Mouse (Mus musculus) brain, adult 2 months (tissue): Measurements from ENCODE around the gene Oaf.

Experiments used
- DNase-seq: peaks from one replicate; pipeline ENCODE4 v3.0.0; 2011; ENCODE audit warnings: low read depth, low spot score

Oaf gene

DNA sequence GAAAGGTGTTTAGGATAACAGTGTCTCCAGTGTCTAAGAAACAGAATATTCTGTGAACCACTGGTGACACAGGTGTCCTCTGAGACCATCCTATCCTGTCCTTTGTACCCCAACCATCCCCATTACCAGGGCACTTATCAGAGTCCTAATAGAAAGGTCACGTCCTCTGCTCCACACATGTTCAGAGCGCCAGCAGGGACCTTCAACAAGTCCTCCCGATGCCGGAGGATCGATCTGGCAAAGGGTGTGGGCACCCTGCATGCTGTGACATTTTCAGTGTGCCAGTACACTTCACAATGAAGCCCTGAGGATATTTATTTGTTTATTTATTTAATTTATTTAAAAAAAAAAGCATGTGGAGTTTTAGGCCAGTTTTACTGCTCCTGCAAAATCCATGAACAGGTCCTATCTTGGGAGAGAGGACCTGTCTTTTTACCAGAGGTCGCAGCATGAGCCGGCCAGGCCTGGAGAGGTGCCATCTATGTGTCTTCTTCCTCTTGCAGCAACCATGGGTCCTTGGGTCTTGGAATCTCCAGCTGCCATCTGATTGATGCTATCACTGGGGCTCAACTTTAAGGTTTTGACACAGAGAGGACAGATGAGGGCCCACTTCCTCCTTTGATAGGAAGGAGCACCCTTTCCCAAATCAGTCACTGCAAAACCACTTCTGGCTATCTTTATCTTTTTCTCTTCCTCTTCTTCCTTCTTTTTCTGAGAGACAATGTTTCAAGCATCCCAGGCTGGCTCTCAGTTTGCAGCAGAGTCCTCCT is 6.3 kb upstream of the Oaf start:
- no peak for DNase-seq

DNA sequence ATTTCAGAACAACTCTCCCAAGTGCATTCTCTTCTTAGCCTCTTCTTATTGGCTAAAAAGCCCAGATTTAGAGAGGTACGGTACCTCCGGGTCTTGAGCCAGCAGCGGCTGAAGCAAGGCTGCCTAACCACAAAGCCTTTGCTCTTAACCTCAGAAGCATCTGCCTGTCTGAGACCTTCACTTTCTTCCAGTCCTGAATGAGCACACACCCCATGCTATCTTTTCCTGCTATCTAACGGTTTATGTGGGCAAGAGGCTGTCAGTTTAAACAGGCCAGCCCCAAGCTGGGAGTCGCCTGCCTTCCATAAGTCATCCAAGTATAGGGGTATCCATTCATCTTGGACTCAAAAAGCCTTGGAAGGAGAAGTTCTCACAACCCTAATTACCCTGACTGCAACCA is 2.7 kb upstream of the Oaf start:
- DNase-seq: no peak

DNA sequence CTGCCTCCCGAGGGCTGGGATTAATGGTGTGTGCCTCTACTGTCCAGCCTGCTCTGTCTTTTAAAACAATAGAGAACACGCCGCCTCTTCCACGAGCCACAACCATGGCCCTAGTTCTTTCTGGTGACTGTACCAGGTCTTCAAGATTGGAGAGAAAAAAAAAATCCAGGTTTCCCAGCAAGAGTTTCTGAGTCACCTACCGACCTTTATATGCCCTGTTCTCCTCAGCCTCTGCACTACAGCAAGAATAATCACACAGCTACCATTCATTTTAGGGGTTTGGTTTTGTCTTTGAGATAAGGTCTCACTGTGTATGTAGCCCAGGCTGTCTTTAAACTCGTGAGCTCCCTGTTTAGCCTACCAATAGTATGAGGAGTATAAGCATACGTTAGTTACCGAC is 2.3 kb upstream of the Oaf start:
- no peak for DNase-seq

- no peak for DNase-seq
These were observed 1.6 kb upstream of the Oaf start for GRCm38 (mm10) chr9:43241291-43241690.

DNA sequence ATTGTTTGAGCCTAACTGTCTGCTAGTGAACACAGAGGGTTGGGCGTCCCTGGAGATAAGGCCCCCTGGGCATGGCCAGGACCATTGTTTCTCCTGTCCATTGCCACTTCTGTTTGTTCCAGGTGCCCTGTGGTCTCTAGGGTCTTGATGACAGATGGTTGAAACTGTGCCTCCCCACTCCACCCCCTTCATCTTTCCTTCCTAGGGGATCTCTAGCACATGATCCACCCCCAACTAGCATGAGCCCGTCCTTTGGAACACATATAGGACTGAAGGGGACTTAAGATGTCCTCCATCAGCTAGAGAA is 836 bp upstream of the Oaf start:
- DNase-seq: no peak

GRCm38 (mm10) chr9:43238631-43239545 is 823 bp downstream of the Oaf start:
- no peak for DNase-seq

- DNase-seq: no peak
These were observed 1.5 kb downstream of the Oaf start for GRCm38 (mm10) chr9:43238167-43238566.

DNA sequence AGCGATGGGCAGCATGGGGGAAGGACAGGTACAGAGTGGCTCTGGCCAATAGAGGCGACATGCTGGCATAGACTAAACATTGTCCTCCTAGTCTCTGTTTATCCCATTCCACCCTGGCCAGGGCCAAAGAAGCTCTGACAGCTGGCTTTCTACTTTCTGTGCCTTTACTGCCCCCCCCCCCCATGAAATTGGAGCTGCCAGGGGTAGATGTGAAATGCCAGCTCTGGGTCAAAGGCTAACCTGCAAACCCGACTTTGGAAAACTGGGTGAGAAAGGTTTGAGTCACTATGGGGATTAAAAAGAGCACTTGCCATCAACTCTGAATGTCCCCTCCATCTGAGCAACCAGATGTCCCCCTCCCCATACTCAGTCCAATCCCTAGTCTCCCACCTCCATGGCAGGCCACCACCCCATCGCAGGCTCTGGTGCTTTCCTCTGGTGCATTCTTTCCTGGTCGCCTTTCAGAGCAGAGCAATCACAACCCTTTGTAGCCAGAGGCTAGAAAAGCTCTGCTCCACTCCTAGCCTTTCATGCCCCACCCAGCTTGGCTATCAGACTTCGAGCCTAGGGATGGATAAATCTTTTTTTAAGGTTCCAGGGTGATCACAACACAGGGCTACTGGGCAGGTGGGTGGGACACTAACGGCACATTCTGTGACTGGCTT is 2.5 kb downstream of the Oaf start:
- no peak for DNase-seq

- DNase-seq: no peak
These were observed 3.1 kb downstream of the Oaf start for GRCm38 (mm10) chr9:43236576-43236975.

DNA sequence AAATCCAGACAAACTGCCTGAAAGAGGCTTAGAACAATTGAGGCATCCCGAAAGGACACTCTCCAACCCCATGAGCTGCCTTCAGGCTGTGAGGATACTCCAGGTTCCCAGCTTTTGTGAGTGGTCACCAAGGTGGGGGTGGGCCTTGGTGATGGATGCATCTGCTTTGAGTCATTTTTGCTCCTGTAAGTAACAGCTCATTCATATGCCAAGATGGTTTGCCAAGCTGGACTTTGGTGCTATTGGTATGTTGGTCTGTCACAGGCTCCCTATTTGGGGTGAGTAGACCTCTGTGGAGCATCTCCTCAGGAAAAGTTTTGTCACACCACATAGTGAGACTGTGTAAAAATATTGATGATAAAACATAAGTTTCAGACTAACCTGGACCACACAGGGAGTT is 3.6 kb downstream of the Oaf start:
- no peak for DNase-seq

- DNase-seq: no peak
These were observed 4.4 kb downstream of the Oaf start for GRCm38 (mm10) chr9:43235336-43235735.

DNA sequence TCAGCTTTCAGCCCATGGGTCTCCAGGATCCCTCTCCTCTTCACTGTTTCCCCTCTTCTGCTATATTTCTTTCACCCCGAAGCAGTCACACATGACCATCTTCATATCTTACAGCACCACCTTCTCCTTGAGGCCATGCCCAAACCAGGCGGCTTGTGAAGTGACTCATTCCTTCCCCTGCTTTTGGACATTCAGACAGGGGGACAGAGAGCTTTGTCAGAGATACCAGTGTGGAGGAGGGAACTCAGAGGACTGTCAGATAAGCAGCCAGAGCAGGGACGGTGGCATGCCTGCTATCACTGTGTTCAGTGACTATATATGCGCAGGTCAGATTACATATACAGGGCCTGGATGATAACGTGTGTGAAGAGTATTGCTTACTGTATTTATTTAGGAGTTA is 5.2 kb downstream of the Oaf start:
- DNase-seq: no peak

- no peak for DNase-seq
These were observed 6.2 kb downstream of the Oaf start for GRCm38 (mm10) chr9:43233515-43233914.

DNA sequence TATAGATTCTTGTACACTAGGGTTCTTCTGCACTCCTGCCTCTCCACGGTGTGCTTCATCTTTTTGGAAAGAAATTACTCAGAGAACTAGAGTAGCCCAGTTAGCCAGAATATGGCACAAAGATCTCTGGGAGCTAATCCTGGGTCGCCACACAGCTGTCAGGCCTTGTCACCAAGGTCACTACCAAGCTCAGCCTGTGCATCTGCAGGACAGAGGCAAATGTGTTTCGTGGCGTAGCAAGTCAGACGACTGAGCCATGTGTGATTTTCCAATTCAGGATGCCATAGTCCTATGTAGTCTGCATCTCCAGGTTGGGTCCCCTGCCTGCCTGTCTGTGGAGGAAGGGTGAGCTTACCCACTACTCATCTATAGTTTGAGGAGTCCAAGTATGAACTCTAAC is 6.7 kb downstream of the Oaf start:
- no peak for DNase-seq

DNA sequence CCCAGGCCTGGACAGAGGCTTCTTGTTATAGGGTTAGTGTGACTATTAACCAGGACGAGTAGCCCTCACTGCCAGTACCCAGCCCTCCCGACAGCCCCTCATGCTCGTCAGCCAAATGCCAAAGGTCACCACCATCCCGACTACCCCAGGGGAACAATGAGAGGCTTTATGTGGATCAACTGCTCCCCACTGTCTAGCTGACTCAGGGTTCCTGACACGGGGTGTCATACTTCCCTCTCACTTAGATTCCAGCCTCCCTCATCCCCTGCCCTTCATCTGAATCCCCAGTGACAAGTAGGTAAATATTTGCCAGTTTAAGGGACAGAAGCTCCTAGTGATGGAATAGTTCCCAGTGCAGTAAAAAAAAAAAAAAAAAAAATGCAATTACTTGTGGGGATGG is 7.4 kb downstream of the Oaf start:
- peak; percentile 43 for DNase-seq

GRCm38 (mm10) chr9:43231805-43232204 is 7.9 kb downstream of the Oaf start:
- DNase-seq: no peak

DNA sequence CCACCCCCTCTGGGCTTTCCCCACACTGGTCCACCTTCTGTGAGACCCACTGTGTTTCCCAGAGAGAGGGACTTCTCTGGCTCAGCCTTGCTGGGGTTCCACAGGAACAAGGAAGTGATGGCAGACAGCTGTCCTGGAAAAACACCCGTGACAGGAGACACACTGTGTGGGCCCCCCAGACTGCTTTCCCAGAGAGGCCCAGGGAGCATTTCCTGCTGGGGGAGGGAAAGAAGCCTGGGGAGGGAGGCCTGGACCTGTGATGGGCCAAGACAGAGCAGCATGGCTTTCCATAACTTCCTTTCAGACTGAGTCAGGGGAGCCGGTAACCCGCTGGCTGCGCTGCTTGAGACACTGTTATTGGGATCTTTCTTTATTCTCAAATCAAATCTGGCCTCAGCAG is 8.8 kb downstream of the Oaf start:
- DNase-seq: no peak

DNA sequence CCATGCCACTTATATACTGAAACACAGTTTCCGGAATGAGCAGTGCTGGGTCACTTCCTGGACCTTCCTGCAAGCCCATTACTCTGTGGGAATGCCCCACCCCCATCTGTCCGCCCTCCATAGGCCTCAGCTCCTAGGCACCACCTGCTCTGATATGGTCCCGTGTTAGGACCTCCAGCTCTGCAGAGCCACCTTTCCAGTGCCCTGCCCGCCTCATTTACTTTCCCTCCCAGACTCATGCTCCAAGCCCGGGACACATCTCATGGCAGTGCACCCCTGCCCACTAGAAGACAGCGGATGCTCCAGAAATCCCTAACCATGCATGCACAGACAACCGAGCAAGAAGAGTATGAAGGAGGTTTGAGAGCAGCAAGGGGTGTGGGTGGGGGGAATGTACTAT is 9.7 kb downstream of the Oaf start:
- peak; percentile 40 for DNase-seq

DNA sequence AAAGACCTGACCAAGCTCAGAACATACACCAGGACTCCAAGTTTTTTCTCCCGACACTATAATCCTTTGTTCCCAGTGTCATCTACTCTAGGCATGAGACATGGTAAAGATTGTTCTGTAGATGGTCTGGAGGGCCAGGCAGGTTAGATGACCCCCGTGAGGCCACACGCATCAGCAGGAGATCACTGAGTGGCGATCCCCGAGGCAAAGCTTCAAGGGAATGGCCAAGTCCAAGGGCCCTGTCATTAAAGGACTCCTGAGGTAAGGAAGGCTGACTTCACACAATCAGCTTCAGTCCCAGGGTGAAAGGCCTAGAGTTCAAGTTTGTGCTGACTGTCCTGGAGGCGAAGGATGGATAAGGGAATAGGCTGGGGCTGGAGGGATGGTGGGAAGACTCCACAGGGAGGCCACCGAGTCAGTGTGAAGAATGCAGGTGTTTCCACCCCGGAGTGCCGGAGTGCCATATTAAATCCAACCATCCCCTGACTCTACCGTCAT is 10.3 kb downstream of the Oaf start:
- DNase-seq: no peak

GRCm38 (mm10) chr9:43228745-43229144 is 11.0 kb downstream of the Oaf start:
- no peak for DNase-seq

DNA sequence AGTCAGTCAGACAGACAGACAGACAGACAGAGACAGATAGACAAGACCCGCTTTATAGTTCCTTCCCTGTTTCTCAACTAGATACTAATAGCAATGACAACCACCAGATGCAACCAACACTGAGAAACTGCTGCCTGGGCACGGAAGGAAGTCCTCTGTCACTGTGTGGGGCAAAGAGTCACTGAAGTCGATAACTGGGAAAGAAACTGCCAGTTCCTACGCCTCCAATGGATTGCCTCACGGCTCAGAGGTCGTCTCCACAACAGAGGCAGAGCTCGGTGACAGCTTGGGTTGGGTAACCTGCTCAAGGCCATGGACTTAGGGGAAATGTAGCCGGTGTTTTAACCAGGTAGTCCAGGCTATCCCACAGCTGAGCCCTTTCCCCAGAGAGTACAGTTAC is 12.1 kb downstream of the Oaf start:
- DNase-seq: no peak

- no peak for DNase-seq
These were observed 13.0 kb downstream of the Oaf start for GRCm38 (mm10) chr9:43226573-43227160.
